Mouse (Mus musculus) heart, adult 9 months (tissue): ENCODE results near the gene Eef1a1.
A peak's percentile ranks its signal among the peaks of the same experiment; 100 is the strongest.

Source experiments
- DNase-seq, 2 experiments: peaks; one replicate each; pipeline ENCODE4 v3.0.0; 2022; ENCODE audit warnings: low spot score in 2 of 2

The Eef1a1 gene

GRCm38 (mm10) chr9:78477021-78477551, 11.9 kb downstream of the Eef1a1 start:
- DNase-seq = peak in 1 of 2 experiments; percentile 9

- no peak for DNase-seq
Measured at GRCm38 (mm10) chr9:78476531-78477020, 12.4 kb downstream of the Eef1a1 start.

GRCm38 (mm10) chr9:78475873-78476272, 13.1 kb downstream of the Eef1a1 start:
- no peak for DNase-seq

GRCm38 (mm10) chr9:78475383-78475780, 13.6 kb downstream of the Eef1a1 start:
- DNase-seq = no peak

- no peak for DNase-seq
Measured at GRCm38 (mm10) chr9:78474771-78475382, 14.1 kb downstream of the Eef1a1 start.

GRCm38 (mm10) chr9:78474270-78474669, 14.7 kb downstream of the Eef1a1 start:
- DNase-seq = no peak

- DNase-seq = no peak
Measured at GRCm38 (mm10) chr9:78473588-78473987, 15.4 kb downstream of the Eef1a1 start.

GRCm38 (mm10) chr9:78465725-78466124, 23.2 kb downstream of the Eef1a1 start:
- DNase-seq = no peak

- no peak for DNase-seq
Measured at GRCm38 (mm10) chr9:78463337-78463736, 25.6 kb downstream of the Eef1a1 start.

GRCm38 (mm10) chr9:78457026-78457425, 31.9 kb downstream of the Eef1a1 start:
- DNase-seq = no peak

GRCm38 (mm10) chr9:78451382-78451781, 37.6 kb downstream of the Eef1a1 start:
- DNase-seq = peak; percentile 19 to 25

- no peak for DNase-seq
Measured at GRCm38 (mm10) chr9:78450404-78450803, 38.5 kb downstream of the Eef1a1 start.

GRCm38 (mm10) chr9:78447973-78448873, 40.7 kb downstream of the Eef1a1 start, which contains the start of the genes Mto1 and Gm17324:
Gene Mto1, plus strand, starts transcription at chr9:78448208.
Gene Gm17324, minus strand, starts transcription at chr9:78448786.
- DNase-seq = peak; percentile 86 to 88

GRCm38 (mm10) chr9:78447606-78447972, 41.4 kb downstream of the Eef1a1 start:
- no peak for DNase-seq

GRCm38 (mm10) chr9:78442579-78443392, 46.2 kb downstream of the Eef1a1 start, which contains the start of gene Cgas:
Gene Cgas, minus strand, starts transcription at chr9:78443237.
- peak; percentile 78 to 85 for DNase-seq

- DNase-seq = no peak
Measured at GRCm38 (mm10) chr9:78442237-78442578, 46.7 kb downstream of the Eef1a1 start.

- no peak for DNase-seq
Measured at GRCm38 (mm10) chr9:78439426-78439825, 49.5 kb downstream of the Eef1a1 start.

- DNase-seq = no peak
Measured at GRCm38 (mm10) chr9:78432471-78432870, 56.5 kb downstream of the Eef1a1 start.

- DNase-seq = no peak
Measured at GRCm38 (mm10) chr9:78430486-78430885, 58.5 kb downstream of the Eef1a1 start.

- no peak for DNase-seq
Measured at GRCm38 (mm10) chr9:78429551-78429950, 59.4 kb downstream of the Eef1a1 start.

- no peak for DNase-seq
Measured at GRCm38 (mm10) chr9:78428870-78429432, 60.0 kb downstream of the Eef1a1 start.
